Mouse (Mus musculus): ENCODE measurements at regions not wholly inside any gene's neighbourhood (a gene's known extent, or its start where the extent isn't known, plus 50 kb on each side); places are given as distances from the start of the nearest gene placed in this dataset.

DNA sequence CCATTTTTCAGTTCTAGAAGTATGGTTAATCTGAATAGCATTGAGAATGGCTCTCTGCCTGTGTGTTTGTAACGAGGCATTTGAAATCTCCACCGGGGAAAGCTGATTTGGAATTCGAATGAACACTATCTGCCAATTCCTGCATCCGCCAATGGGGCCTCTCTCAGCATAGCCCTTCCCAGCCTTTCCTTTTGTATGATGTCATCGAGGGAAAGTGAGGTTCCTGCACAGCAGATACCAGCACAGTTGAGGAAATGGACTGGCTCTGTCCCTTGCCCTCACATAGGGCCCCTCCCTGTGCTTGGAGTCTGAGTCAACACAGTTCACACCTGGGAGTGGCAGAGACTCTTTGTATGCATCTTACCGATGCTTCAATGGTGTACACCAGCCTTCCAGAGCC is 253.0 kb downstream of the Bcor start:
- no peak for DNase-seq (ENCODE audit: low spot score)

DNA sequence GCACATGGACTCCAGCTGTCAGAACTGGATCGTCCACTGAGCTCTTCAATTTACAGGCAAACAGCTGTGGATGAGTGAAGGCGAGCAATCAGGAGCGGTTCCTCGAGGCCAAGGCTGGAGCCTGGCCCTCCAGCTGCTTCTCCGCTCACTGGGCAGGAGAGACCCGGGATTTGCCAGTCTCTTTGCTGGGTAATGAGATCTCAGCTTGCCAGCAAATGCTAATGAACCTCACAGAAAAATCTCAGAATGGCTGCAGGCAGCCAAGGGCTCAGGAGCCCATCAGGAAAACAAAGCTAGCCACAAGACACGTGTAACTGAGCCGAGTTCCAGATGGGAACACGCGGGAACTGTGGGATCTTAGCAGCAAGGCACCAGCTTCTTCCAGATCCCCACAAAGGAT is 244.2 kb downstream of the Bcor start:
- DNase-seq (ENCODE audit: low spot score): no peak

DNA sequence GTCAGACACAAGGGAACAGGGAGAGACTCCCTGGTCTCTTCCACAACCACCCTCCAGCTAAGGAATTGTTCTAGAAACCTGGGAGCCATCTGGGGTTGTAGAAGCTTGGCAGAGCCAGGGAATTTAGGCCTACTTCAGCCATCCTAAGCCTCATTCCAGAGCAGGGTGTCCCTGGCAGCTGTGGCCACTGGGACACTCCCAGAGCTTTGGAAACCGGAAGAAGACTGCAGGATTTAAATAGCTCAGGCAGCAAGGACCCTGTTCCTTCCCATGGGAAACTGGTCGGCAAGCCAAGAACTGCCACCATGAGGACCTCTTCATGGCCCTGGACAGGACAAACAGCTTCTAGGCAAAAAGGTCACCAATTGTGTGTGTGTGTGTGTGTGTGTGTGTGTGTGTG is 239.9 kb downstream of the Bcor start:
- DNase-seq (ENCODE audit: low spot score): no peak

DNA sequence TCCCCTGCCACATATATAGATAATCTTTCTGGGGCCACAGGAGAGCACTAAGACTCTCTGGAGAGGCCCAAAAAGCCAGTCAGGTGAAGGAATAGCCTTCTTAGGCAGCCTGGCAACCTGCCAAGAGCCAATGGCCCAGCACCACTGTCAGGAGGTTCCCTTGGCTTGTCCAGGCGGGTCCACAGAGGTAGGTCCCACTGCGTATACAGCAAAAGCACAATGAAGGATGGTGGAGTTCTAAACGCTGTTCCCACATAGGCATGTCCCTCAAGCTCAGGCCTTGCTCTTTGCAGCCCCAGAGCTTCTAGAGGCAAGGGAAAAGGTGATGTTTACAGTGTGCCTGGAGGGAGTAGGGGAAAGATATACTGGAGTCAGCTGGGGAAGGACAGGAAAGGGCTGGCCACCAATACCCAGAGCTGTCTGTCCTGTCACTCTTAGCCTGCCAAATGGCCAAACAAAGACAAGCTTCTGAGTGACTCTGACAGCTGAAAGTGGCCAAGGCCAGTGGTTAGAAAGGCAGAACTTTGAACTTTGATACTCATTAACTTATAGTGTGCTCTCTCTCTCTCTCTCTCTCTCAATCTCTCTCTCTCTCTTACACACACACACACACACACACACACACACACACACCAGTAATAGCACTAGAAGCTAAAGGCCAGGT is 235.4 kb downstream of the Bcor start:
- DNase-seq (ENCODE audit: low spot score): peak; percentile 50

DNA sequence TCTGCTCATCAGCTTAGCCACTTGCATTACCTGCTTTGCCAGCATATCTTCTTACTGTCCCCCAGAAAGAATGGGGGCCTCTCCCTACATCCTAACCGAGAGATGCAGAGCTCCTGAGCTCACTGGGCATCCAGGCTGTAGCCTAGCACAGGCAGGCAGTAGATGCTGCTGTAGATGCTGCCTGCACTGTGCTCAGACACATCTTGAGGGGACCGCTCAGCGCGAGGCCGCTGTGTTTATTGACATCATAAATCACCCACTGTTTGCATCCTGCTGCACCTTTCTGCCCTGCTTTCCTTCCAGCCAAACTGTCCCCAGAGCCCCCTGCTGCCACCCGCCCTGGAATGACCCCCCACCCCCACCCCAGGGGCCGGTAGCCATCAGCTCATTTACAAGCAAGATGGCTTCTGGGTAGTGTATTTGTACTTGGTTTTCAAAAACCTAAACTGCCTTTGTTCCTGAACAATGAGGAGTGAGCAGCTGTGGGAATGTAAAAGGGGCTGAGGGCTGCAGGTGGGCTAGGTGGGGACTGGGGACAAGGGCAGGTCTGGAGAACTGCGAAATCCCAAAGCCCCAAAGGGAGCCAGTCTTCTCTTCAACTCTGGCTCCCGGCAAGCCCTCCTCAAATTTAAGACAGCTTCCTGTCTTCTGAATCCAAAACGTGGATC is 233.2 kb downstream of the Bcor start:
- DNase-seq (ENCODE audit: low spot score): no peak

DNA sequence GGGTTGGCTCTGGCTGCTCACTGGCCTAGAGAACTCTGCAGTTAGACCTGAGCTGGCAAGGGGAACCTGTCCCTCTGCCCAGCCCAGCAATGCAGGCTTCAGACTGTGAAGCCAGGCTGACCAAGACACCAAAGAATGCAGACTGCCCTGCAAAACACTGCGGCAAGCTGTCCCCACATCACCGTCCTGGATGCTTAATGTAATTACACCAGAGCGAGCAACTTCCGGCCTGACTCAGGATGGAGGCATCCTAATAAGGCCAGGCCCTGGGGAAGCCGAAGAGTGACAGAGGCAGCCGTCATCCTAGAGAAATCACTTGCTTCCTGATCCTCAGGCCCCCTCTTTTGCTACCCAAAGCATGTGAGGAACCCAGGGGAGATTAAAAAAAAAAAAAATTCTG is 230.7 kb downstream of the Bcor start:
- DNase-seq (ENCODE audit: low spot score): no peak

DNA sequence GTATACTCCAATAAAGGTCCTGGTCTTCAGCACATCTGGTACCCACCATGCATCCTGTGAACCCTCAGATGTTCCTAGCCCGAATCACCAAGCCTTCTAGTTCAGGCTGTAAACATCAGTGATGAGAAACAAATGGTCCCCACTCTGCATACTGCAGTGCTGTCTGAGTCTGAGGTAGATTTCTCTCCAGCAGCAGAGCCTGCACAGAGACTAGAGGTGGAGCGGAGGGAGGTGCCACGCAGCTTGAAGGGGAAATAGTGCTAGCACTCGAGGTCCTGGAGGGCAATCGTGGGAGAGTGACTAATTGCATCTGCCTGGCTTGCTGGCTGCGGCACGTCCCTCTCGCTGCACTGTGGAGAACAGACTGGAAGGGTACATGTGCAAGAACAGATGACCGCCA is 228.7 kb downstream of the Bcor start:
- DNase-seq (ENCODE audit: low spot score): no peak

DNA sequence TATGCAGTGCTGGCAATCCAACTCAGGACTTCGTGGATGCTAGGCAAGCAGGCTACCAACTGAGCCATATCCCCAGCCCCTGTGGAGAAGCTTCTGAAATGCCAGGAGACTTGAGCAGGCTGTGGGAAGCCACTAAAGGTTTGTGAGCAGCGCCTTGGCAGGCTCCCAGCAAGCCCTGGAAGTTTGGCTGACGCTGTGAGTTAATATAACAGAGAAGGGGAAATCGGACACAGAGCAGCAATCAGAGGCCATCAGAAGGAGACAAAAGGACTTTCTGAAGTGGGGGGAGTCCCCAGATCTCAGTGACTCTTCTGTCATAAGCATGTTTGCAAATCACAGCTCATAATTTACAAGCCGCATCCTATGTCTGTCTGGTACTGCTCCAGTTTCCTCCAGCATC is 224.8 kb downstream of the Bcor start:
- DNase-seq (ENCODE audit: low spot score): no peak

DNA sequence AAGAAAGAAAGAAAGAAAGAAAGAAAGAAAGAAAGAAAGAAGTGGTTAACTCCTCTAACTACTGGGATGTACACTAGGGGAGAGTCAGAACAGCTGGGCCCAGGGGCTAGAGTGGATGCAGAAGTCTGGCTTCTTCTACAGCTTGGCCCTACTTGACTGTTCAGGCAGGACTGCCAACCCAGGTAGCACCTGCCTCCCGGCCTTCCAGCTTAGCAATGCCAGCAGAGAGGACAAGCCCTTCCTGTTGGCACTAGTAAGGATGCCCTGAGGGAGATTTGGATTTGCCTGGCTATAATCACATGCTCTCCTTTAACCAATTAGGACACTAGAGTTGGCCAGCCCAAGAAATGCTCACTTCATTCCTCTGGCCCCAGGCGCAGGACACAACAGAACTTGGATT is 219.9 kb downstream of the Bcor start:
- DNase-seq (ENCODE audit: low spot score): no peak

DNA sequence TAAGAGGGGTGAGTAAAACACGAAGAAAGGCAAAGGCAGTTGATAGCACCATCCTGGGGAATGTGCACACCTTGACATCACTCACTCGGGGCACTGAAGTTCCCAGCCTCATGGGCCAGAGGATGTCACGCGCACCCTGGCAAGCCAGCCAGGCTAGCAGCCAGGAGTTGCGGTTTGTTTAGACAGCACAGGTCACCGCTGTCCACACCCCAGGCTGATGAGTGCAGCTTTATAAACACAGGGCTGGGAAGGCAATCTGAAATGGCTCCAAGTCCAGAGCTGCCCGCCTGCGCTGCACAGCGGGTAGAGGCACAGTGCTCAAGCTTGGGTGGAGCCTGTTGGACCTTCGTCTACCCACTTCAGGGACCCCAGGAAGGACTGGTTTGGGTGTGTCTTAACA is 216.8 kb downstream of the Bcor start:
- no peak for DNase-seq (ENCODE audit: low spot score)

DNA sequence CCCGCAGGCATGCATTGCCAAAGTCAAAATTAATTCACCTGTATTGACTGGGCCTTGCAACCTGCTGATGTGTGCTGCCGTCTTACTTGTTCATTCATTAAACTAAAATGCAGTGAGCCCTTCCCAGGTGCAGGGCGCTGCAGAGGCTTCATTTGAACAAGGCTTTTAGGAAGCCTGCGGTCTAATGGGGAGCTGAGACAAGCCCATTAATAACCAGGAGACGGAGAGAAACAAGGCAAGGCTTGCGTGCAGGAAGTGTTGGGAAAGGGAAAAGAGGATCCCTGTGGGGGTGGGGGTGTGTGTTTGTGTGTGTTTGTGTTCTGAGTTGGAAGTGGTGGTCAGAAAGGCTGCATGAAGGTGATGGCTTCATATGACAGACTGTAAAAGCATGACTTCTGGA is 215.6 kb downstream of the Bcor start:
- DNase-seq (ENCODE audit: low spot score): no peak

DNA sequence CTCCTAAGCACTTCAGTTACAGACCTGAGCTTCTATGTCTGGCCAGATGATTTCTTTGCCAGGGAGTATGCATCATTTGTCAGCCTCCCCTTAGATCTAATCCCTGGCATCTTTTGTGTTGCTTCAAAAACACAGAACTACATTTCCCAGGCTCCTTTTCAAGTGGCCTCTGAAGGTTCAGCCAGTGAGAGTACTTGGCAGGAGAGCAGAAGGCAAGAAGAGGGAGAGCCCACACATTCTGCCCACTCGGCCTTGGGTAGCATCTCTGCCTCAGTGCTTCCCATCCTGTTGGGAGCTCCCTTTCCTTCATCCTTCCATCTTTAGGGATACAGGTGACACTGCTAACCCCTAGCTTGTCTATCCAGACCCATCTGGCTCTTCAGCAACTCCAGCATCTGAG is 214.9 kb downstream of the Bcor start:
- DNase-seq (ENCODE audit: low spot score): no peak

DNA sequence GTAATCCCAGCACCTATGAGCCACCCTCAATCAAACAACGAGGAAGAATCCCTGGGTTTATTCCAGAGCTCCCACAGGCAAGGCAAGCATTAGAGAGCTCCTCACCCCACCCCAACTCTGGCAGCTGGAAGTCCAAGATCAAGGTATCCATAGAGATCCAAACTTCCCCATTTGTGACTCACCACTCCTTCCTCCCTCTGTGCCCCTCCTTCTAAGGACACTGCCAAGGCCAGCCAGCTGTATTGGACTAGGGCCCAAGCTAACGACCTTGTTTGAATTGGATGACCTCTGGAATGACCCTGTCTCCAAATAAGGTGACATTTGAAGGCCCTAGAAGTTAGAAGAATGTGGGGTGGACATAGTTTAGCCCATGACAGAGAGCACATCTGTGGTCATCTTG is 208.0 kb downstream of the Bcor start:
- no peak for DNase-seq (ENCODE audit: low spot score)

DNA sequence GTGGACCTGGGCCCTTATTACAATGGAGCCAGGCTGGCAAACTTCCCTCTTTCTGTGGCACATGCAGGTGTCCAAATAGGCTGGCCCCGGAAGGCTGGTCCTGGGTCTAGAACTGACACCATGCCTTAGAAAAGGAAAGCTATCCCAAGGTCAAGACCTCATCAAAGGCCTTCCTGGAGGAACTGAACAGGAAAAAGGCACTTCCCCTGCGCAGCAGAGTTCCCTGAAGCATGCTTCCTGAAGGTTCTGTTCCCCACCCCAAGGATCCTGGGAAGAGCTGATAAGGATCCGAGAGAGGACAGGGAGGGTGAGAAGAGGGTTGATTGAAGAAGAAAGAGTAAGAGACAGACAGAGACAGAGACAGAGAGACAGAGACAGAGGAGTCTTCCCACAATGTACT is 204.0 kb downstream of the Bcor start:
- no peak for DNase-seq (ENCODE audit: low spot score)

DNA sequence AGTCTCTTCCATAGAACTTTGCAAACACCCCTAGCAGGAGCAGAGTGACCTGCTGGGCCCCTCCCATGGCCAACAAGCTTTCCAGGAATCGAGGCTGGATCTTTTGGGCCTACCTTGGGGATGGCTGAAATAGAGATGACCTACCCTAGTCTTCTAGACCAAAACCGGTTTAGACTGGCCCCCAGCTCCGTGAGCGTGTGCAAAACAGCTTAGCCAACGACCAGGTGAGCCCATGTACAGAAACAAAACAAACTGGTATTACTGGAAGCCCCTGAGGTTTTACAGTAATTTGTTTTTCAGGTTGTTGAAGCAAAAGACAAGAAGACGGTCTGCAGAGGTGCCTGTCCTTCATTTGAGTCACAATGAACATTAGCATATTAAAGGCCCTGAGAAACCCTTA is 203.1 kb downstream of the Bcor start:
- DNase-seq (ENCODE audit: low spot score): no peak

DNA sequence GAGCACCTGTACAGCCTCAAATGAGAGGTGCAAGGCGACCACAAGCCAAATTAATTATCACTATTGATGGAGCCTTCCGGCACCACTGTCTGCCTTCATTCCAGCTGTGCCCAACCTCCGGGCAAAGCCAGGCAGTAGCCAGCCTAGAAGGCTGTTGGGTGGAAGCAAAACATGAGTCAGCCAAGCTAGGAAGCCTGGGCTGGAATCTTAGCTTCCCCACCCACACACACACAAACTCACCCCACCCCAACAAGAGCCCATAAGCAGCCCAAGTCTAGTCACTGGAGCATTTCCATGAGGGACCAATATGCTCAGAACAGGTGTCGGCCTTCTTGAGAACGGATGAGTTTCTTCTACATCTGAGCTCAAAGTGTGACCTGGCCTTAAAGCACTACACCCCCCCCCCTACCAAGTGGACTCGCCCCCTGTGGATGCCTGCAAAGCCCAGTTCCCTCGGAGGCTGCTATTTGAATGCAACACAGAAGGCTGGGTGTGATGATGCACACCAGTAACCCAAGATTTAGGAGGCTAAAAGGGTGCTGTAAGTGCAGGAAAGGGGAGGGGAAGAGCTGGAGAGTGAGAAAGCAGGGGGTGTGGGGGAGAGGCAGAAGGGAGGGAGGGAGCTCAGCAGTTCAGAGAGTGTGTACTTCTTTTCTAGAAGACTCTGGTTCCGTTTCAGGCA is 200.1 kb downstream of the Bcor start:
- DNase-seq (ENCODE audit: low spot score): no peak

DNA sequence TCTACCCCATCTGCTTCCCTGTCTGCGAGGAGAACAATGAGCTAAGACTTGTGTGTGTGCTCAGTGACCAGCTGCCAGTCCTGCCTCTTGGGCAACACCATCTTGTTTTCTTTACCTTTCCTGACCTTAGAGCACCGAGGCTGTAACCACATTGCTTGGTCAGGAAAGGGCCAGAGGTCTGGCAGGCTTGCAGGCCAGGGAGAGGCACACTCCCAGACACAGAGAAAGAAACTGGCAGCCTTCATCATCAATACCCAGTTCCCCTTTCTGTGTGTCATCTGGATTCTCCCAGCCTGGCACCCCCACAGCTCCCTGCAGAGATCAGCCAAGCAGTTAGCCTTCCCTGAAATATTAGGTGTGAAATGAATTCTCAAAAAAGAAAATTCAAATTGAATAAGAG is 198.8 kb downstream of the Bcor start:
- DNase-seq (ENCODE audit: low spot score): no peak

DNA sequence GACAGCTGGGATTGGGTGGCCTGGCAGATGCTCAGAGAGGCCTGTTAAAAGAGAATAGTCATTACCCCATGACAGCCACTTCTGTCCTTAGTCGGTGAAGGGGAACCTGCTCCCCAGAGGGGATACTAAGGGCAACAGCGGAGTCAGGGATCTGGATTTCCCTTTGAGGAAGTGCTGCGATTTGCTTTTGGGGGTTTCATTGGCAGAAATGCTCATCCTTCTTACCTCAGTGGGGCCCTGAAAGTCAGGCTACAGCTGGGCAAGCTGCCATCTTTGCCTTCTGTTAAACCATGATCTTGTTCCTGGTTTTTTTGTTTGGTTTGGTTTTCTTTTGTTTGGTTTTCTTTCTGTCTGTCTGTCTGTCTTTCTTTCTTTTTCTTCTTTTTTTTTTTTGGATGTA is 195.7 kb downstream of the Bcor start:
- no peak for DNase-seq (ENCODE audit: low spot score)

DNA sequence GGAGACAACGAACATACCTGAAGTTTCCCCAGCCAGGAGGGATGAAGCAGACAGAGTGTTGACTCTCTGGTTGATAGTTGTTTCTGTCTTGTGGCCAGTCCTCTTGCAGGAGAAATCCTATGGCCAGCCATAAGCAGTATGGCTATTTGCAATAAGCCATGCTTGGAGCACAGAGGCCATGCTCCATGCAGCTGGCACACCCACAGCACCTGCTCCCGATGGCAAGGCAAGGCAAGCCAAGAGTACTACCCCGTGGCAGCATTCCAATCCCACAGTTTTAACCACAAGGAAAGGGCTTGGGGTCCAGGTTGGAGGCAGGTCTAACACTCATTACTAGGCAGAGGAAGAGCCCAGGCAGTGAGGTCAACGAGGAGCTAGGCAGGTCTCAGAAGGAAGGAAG is 181.5 kb downstream of the Bcor start:
- no peak for DNase-seq (ENCODE audit: low spot score)

DNA sequence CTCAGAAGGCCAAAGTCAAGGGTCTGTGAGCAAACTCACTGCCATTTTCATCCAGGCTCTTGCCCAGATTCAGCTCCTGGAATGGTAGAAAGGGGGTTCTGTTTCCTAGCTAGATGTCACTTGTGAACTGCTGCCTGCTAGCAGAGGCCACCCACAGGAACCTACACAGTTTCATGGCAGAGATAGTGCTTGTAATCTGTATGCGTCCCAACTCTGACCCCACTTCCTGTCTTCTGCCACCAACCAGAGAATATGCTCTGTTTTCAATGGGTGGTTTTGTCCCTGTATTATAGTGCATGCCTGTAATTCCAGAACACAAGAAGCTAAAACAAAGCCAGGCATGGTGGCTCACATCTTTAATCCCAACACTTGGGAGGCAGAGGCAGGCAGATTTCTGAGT is 176.9 kb downstream of the Bcor start:
- no peak for DNase-seq (ENCODE audit: low spot score)
